Mouse (Mus musculus): ENCODE measurements around the gene Gm20388. TPM values are rescaled to one million over a fixed set of nuclear protein-coding genes. Genes with fewer than 3 reads are reported as not detected.
A peak's percentile ranks its signal among the peaks of the same experiment; 100 is the strongest.
"Not testable (repeated sequence)": the region's sequence is repeated elsewhere in the genome, so short reads cannot be mapped to it uniquely, and the experiment has no call there.

The Gm20388 gene
- polyA plus RNA-seq, 1 experiment, result 10.6 TPM

DNA sequence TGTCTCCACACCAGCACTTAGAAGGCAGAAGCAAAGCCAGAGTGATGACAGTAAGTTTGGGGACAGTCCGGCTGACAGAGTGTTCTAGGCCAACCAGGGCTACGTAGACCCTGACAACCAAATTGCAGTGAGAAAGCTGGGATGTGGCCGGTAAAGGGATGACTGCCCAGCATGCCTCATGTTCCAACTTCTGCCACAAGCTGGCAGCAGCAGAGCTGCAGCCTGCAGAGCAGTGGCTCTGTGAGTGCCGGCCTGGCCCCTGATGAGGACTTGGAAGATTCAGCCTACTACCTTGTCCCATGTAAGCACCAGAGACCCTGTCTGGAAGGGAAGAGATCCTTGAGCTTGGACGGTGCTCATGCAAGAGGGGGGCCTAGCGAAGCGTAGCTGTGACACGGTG lies 765.1 kb downstream of the Gm20388 start:
- Histone ChIP-seq H3K4me3 (replicated peaks; ENCODE audit: control insufficient read depth, low read depth, low read length) (no peak overlapping the region), H3K27ac (ENCODE audit: control insufficient read depth, insufficient read depth, low read depth, low read length, poor library complexity) (no peak overlapping the region), H3K4me1 (ENCODE audit: control insufficient read depth, insufficient read depth, low read length) (no peaks in the 10 kb centered on the region)
- TF ChIP-seq CTCF (IDR thresholded peaks at IDR 0.05; ENCODE audit: control insufficient read depth, insufficient read depth, low read length), result no peak
- TF ChIP-seq POLR2A (IDR thresholded peaks at IDR 0.05; ENCODE audit: borderline replicate concordance, control insufficient read depth, low read depth, low read length), result no peak
- 85% methylated on average over 8 of the region's 8 CpGs for WGBS

DNA sequence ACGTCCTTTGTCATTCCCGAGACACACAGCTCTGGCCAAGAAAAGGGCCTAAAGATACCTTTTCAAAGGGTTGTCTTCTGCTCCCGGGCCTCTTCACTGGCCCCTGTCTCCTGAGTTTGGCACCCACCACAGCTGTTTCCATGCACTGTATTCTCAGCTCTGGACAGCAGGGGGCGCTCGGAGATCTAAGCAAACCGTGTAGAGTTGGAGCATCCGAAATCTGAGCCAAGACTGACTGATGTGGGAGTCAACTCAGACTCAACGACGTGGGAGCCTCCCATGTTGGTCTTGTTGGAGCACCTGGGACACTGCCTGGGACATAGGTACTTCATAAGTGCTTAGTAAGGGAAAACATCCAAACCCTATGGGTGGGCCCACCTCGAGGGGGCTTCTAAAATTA lies 767.8 kb downstream of the Gm20388 start:
- 13% methylated on average over 10 of the region's 10 CpGs for WGBS
- Histone ChIP-seq H3K4me3 (replicated peaks; ENCODE audit: control insufficient read depth, low read depth, low read length) (no peak overlapping the region), H3K4me1 (ENCODE audit: control insufficient read depth, insufficient read depth, low read length) (no peaks in the 10 kb centered on the region; the same call in 1 of the 2 replicates), H3K27ac (ENCODE audit: control insufficient read depth, insufficient read depth, low read depth, low read length, poor library complexity) (no peak overlapping the region)
- peak; percentile 88 for TF ChIP-seq CTCF (IDR thresholded peaks at IDR 0.05; ENCODE audit: control insufficient read depth, insufficient read depth, low read length)
- no peak for TF ChIP-seq POLR2A (IDR thresholded peaks at IDR 0.05; ENCODE audit: borderline replicate concordance, control insufficient read depth, low read depth, low read length)

DNA sequence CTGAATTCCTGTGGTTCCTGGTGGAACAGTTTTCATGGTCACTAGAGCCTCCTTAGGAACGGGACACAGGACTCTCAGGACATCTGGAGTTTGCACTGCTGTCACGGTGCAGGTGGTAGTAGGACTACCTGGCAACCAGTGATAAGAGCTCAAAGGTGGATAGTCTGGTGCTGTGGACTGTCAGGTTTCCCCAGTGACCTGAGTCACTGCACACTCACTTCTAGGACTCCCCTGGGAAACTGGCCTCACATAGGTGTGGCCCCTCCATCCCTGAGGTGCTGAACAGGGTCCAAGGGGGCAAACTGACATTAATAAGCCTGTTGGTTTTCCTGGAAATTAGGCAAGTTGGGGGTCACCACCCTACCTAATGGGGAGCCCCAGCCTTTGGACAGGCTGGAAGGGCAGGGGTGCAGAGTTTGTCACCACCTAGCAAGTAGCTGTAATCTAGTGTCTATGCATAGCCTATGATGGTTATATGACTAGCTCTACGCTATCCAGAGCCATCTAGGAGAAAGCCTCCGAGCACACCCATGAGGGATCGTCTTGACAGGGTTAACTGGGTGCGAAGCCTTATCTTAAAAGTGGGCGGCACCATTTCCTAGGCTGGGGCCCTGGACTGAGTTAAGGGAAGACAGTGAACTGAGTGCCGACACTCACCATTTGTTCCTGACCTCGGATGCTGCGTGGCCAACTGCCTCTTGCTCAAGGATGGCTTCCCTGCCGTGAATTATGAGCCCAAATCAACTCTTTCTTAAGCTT lies 769.2 kb downstream of the Gm20388 start:
- no peak for TF ChIP-seq POLR2A (IDR thresholded peaks at IDR 0.05; ENCODE audit: borderline replicate concordance, control insufficient read depth, low read depth, low read length)
- WGBS, result 43% methylated on average over 11 of the region's 11 CpGs
- Histone ChIP-seq H3K27ac (ENCODE audit: control insufficient read depth, insufficient read depth, low read depth, low read length, poor library complexity) (no peak overlapping the region), H3K4me3 (replicated peaks; ENCODE audit: control insufficient read depth, low read depth, low read length) (no peak overlapping the region), H3K4me1 (ENCODE audit: control insufficient read depth, insufficient read depth, low read length) (peaks cover 2% of the 10 kb centered on the region; the same call in 1 of the 2 replicates)

GRCm38 (mm10) chr8:120680405-120680804 lies 769.8 kb downstream of the Gm20388 start:
- 27% methylated on average over 7 of the region's 7 CpGs for WGBS
- H3K27ac ChIP-seq (ENCODE audit: control insufficient read depth, insufficient read depth, low read depth, low read length, poor library complexity); H3K4me3 ChIP-seq (replicated peaks; ENCODE audit: control insufficient read depth, low read depth, low read length); H3K4me1 ChIP-seq (ENCODE audit: control insufficient read depth, insufficient read depth, low read length): not testable (repeated sequence)
- peak; percentile 69 for TF ChIP-seq CTCF (IDR thresholded peaks at IDR 0.05; ENCODE audit: control insufficient read depth, insufficient read depth, low read length)

- Histone ChIP-seq H3K27ac (ENCODE audit: control insufficient read depth, insufficient read depth, low read depth, low read length, poor library complexity) (no peak overlapping the region), H3K4me3 (replicated peaks; ENCODE audit: control insufficient read depth, low read depth, low read length) (no peak overlapping the region), H3K4me1 (ENCODE audit: control insufficient read depth, insufficient read depth, low read length) (peaks cover 4% of the 10 kb centered on the region; the same call in 1 of the 2 replicates)
- TF ChIP-seq POLR2A (IDR thresholded peaks at IDR 0.05; ENCODE audit: borderline replicate concordance, control insufficient read depth, low read depth, low read length) (no peak), CTCF (IDR thresholded peaks at IDR 0.05; ENCODE audit: control insufficient read depth, insufficient read depth, low read length) (no peak)
- WGBS, result 52% methylated on average over 10 of the region's 10 CpGs
These were observed 770.5 kb downstream of the Gm20388 start for GRCm38 (mm10) chr8:120681113-120681512.

DNA sequence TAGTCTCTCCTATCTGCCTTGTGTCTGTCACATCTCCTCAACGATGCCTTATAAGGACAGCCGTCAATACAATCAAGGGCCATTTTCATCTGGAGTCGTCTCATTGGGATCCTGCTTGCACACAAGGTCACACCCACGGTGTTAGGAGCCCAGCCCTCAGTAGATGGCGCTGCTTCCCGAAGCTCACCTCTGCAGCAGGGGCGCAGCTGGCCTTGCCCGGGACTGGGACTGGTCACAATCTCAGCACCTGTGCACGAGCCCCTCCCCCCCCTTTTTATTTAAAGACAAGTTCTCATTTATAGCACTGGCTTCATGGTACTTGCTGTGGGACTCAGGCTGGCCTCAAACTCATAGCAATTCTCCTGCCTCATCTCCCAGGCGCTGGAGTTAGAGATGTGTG lies 773.0 kb downstream of the Gm20388 start:
- Histone ChIP-seq H3K4me1 (ENCODE audit: control insufficient read depth, insufficient read depth, low read length) (peaks cover 6% of the 10 kb centered on the region; the same call in 1 of the 2 replicates), H3K4me3 (replicated peaks; ENCODE audit: control insufficient read depth, low read depth, low read length) (no peak overlapping the region), H3K27ac (ENCODE audit: control insufficient read depth, insufficient read depth, low read depth, low read length, poor library complexity) (no peak overlapping the region)
- peak; percentile 91 for TF ChIP-seq CTCF (IDR thresholded peaks at IDR 0.05; ENCODE audit: control insufficient read depth, insufficient read depth, low read length)
- peak; percentile 30; the same call in 1 of the 2 replicates for TF ChIP-seq POLR2A (IDR thresholded peaks at IDR 0.05; ENCODE audit: borderline replicate concordance, control insufficient read depth, low read depth, low read length)
- 12% methylated on average over 10 of the region's 10 CpGs for WGBS

- WGBS, result 79% methylated on average over 5 of the region's 5 CpGs
- Histone ChIP-seq H3K27ac (ENCODE audit: control insufficient read depth, insufficient read depth, low read depth, low read length, poor library complexity) (no peak overlapping the region), H3K4me1 (ENCODE audit: control insufficient read depth, insufficient read depth, low read length) (peaks cover 6% of the 10 kb centered on the region; the same call in 1 of the 2 replicates), H3K4me3 (replicated peaks; ENCODE audit: control insufficient read depth, low read depth, low read length) (no peak overlapping the region)
- TF ChIP-seq CTCF (IDR thresholded peaks at IDR 0.05; ENCODE audit: control insufficient read depth, insufficient read depth, low read length) (no peak), POLR2A (IDR thresholded peaks at IDR 0.05; ENCODE audit: borderline replicate concordance, control insufficient read depth, low read depth, low read length) (no peak)
These were observed 773.4 kb downstream of the Gm20388 start for GRCm38 (mm10) chr8:120684082-120684481.

GRCm38 (mm10) chr8:120685097-120685496 lies 774.5 kb downstream of the Gm20388 start:
- 70% methylated on average over 5 of the region's 5 CpGs for WGBS
- peak overlapping the region; percentile 46 for H3K27ac ChIP-seq (ENCODE audit: control insufficient read depth, insufficient read depth, low read depth, low read length, poor library complexity)

More at GRCm38 (mm10) chr8:120685097-120685496, 774.5 kb downstream of the Gm20388 start:
- H3K4me1 ChIP-seq (ENCODE audit: control insufficient read depth, insufficient read depth, low read length), result peaks cover 6% of the 10 kb centered on the region; the same call in 1 of the 2 replicates
- H3K4me3 ChIP-seq (replicated peaks; ENCODE audit: control insufficient read depth, low read depth, low read length), result peak overlapping the region; percentile 16
- TF ChIP-seq POLR2A (IDR thresholded peaks at IDR 0.05; ENCODE audit: borderline replicate concordance, control insufficient read depth, low read depth, low read length) (0 out of 2 replicates have a peak, but pooled peaks have one; percentile 12), CTCF (IDR thresholded peaks at IDR 0.05; ENCODE audit: control insufficient read depth, insufficient read depth, low read length) (no peak)

Data from bone marrow, adult 2 months (tissue).